Mouse (Mus musculus): ENCODE measurements at regions not wholly inside any gene's neighbourhood (a gene's known extent, or its start where the extent isn't known, plus 50 kb on each side); places are given as distances from the start of the nearest gene placed in this dataset.

DNA sequence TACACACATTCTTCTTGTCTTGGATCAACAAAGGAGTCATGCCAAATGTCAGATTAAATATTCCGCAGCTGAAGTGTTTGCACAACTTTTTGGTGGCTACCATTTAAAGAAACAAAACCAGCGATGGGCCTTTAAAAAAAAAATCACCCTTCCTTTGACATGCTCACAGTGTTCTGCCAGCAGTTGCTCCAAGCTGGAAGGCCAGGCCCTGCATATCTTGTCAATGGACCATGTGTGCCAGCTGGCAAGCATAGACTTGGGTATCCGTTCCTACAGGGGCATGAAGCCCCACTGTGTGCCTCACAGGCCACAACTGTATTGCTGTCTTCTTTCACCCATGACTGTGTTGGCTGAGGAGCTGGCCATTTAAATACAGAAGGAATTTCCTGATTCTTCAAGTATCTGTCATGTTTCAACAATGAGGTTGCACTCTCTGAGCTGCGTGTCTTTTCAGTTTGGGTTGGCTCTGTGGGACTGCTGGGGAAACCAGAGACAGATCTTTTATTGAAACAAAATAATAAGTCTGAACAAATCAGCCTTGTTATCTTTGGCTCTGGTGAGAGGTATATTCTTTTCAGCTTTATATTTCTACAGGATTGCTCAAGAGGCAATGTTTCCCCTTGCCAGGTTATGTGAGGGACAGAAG is 460.9 kb upstream of the Cd180 start:
- no peak for ATAC-seq (ENCODE audit: poor library complexity, severe bottlenecking)

DNA sequence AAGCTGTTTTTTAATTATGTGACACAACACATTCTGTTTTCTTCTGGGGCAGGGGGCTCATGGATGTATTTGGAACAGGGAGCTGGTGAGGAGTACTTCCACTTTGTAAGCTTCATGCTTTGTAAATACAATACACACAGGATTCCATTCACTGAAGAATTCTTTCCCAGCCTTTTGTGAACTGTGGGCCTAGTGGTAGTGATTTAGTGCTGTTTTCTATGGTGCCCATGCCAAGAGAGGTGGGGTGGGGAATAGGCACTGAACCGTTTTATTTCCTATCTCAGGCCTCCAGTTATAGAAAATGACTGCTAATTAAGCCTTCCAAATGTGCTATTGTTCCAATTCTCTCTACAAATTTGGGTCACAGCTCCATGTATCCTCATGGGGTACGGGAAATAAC is 442.5 kb upstream of the Cd180 start:
- no peak for ATAC-seq (ENCODE audit: poor library complexity, severe bottlenecking)

DNA sequence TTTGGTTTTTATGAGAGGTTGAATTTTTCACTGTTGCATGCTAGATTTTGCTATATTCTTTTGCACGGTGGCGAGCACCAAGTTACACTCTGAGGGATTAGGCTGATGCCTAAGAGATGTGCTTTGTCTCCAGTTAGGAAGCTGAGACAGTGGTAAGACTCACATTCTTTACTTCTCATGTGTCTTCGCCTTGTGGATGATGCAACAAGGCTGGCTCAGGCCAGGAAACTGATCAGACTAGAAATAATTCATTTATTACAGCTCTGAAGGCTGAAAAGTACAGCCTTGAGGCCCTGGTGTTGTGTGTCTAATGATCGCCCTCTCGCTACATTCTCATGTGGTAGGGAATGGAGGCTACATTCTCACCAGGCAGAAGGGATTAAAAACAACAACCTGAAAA is 441.6 kb upstream of the Cd180 start:
- no peak for ATAC-seq (ENCODE audit: poor library complexity, severe bottlenecking)

DNA sequence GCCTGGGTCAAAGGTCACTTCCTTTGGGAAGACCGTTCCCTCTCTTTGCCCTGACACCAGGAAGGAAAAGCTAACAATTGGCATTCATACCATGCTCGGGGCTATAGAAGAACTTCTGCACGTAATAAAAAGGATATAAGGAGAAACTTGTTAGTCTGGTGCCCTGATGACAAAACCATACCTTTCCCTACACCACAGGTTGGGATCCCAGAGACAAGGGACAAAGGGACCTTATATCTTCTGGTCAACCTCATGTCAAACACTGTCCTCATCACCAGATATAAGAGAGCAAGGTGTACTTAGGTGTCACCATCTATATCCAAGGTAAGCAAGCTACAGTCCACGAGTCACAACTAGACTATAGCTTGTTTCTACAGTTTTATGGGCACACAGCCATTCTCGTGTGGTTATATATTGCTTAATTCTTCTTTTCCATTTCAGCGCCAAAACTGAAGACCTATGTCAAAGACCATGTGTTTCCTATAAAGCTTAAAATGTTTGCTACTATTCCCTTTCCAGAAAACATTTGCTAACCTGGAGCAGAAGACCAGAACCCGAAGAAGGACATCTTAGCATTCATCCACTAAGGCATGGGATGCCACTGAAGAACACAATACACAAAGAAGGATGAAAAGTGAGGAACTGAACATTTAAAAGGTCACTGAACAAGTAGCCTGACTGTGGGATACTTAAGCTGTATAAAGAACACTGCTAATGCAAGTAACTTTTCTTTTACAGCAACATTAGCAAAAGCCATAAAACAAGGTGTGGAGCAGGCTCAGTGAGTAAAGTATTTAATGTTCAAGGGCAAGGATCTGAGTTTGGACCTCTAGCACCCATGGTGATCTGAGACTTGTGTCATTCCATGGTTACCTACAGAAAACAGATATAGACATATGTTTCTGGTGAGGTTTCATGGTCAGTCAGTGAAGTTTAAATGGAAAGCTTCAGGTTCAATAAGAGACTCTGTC is 437.7 kb upstream of the Cd180 start:
- no peak for ATAC-seq (ENCODE audit: poor library complexity, severe bottlenecking)

DNA sequence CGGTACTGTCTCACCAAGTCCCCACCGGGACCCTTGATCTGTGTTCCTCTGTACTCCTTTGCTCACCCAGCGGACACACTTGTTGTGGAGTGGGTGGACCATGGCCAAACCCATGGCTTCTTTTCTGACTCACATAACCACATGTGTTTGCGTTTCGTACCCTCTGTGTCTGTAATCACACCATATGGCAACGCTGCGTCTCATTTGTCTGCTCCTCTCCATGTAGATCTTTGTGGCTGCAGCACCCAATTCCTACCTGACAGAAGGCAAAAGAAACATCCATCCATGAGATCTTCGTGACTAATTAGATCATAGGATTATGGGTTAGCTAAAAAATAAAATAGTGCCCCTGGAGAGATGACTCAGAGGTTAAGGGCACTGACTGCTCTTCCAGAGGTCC is 435.2 kb upstream of the Cd180 start:
- no peak for ATAC-seq (ENCODE audit: poor library complexity, severe bottlenecking)

DNA sequence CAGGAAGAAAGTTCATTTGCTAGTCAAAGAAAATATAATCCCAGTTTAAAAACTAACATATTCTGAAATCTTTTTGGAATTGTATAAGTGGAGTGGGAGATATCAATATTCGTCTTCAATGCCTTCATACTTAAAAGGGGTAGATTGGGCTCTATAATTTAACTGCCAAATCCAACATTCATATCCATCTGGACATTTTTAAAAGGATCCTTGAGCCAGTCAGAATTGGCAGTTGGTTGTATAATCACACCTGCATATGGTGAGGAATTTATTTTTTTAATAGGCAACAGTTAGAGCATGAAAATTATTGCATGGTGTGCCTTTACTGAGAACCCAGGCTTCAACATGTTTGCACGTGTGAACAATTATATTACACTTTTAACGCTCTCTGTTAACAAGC is 419.5 kb upstream of the Cd180 start:
- ATAC-seq (ENCODE audit: poor library complexity, severe bottlenecking): no peak

DNA sequence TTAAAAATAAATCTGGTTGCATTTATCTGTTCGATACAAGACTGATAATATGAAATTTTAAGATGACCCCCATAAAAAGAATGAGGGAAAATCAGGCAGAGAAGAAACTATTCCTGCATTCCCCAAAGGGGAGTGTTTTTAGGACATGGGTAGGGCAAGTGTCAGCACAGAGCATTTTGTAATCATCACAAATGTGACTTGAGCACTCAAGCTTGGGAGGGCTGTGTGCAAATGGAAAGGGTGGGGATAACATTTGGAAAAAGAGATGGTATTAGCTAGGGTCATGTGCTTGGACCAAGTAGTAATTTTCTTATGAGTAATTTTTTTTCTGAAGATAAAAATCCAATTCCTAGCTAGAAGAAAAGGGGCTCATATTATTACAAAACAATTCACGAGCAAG is 418.1 kb upstream of the Cd180 start:
- ATAC-seq (ENCODE audit: poor library complexity, severe bottlenecking): no peak

DNA sequence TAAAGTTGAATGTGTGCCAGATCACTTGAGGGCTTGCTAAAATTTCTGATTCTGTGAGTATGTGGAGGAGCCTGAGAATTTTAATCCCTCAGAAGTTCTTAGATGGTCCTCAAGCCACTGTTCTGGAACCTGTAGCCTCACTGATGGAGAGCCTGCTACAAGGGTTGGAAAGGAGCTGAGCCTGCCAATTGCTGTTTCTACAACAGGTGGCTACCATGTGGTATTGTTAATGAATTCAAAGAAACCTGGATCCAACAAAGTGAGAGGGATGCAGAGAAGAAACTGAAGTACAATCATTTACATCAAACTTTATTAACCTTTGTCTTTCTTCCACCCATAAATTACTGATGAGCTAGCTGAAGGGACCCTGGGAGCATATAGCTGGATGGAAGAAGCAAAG is 416.5 kb upstream of the Cd180 start:
- no peak for ATAC-seq (ENCODE audit: poor library complexity, severe bottlenecking)

DNA sequence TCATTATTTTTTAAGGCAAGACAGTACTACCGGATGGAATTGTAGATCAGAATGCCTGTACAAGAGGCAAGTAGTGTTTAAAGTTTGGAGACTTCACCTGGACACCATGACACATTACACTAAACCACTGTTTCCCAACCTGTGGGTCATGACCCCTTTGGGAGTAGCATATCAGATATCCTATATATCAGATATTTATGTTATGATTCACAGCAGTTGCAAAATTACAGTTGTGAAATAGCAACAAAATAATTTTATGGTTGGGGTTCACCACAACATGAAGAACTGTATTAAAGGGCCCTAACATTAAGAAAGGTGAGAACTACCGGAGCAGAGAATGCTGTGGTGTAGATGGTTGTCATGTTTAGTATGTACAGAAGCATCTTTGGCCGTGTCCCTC is 413.2 kb upstream of the Cd180 start:
- no peak for ATAC-seq (ENCODE audit: poor library complexity, severe bottlenecking)

DNA sequence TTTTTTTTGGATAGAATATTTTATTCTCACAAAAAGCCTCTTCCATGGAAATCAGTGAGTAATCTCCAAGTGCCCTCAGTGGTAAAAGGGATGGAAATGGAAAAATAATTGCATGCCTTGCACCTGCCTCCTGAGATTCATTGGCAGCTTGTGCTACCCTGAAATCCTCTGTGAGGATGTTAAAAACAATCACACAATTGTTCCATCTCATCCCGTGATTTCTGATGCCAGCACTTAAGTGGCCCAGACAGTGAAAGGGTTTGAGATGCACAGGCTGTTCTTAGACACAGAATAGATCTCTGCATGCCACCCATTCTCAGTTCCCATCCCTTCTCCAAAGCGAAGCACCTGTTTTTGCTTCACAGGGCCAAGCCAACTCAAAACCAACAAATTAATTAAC is 398.9 kb upstream of the Cd180 start:
- ATAC-seq (ENCODE audit: poor library complexity, severe bottlenecking): no peak

DNA sequence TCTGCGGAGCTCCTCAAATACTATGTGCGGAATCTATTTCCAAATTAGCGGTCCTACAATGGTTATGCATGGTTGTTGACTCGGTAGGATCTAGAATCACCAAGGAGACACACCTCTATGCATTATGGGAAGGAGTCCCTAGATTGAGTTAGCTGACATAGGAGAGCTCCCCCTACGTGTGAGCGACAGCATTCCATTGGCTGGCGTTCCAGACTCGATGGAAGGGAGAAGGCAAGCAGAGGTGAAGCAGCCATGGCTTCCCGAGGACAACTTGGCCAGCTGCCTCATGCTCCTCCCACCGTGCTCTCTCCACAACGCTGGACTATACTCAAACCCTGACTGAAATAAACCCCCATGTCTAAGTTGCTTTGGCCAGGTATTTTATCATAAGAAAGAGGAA is 398.3 kb upstream of the Cd180 start:
- ATAC-seq (ENCODE audit: poor library complexity, severe bottlenecking): no peak

DNA sequence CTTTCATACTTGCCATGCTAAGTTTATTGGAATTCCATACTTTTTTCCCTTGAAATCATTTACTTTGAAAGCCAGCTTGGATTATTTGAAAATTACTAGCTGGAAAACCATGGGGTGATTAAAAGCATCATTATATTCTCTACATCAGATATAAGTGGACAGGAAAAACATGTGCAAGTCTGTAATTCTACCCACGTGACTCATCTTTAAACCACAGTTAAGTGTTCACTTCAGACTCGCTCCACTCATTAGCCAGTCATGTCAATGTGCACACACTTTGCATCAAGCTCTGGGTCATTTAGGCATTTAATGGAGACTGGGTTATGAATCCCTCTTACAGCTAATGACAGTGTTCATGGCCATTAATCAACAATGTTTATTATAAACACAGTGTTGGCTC is 385.4 kb upstream of the Cd180 start:
- ATAC-seq (ENCODE audit: poor library complexity, severe bottlenecking): no peak

DNA sequence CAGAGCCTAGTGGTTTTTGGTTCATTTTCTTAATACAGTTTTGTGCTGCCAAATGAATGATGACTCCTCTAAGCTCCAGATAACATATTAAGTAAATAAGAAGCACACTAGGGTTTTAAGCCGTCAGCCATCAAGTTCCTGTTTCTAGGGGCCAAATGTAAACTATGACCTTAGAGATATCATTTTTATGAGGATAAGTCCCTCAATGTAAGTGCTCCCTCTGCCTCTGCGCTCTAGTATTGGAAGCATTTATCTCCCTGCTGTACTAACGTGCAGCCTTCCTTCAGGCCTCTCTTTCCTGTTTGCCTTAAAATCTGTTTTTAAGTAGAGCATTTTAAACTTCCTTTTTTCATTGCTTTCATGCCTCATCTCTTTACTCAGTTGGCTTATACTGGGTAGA is 381.3 kb upstream of the Cd180 start:
- ATAC-seq (ENCODE audit: poor library complexity, severe bottlenecking): no peak

DNA sequence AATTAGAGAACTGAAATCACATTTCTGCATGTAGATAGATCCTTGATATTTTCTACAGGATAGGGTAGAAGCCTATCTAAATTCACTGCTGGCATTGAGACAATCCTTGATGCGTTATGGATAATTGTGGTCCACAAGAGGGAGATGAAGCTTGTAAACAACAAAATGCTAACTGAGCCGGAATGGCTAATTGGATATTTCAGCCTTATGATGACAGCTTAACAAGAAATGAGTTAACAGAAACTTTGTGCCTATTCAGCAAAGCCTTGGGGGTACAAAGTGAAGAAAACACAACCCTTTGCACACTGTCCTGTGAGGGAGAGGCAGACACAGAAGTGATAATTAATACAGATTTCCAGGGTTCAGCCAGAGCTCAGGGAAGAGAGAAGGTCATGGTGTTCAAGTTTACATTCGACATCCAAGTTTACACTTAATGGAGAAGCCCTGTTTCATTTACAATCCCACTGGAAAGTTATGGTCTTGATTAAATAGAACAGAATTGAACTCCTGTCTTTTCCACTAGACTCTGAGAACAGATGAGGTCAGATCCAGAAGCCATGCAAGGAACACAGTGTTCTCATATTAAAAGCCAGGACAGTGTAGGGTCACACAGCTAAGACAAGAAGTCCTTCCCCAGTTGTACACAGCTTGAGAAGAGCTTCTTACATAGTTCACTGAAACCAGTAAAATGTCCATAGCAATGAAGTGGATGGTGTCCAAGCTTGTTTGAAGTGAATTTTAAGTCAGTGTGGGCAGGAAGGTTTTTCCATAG is 377.3 kb upstream of the Cd180 start:
- no peak for ATAC-seq (ENCODE audit: poor library complexity, severe bottlenecking)

DNA sequence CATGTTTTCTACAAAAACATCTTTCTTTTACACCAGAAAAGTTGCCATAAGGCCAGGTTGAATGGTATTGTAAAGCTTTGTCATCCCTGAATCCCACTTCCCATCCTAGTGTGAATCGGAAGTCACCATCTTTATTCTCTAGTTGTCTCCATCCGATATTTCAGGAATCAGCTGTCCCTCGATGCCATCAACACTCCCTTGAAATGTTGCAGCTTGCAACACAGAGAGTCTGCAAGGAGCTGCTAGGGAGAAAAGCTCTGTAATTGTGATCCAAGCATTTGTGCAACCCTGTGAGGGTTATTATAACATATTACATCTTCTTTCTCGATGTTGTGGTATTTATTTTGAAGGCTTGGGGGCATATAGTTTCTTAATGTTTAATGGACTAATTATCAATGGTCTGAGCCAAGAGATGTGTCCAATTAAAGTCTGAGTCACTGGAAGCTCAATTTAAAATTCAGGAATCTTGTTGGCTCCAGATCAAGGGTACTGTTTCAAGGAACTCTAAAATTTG is 374.4 kb upstream of the Cd180 start:
- ATAC-seq (ENCODE audit: poor library complexity, severe bottlenecking): no peak

DNA sequence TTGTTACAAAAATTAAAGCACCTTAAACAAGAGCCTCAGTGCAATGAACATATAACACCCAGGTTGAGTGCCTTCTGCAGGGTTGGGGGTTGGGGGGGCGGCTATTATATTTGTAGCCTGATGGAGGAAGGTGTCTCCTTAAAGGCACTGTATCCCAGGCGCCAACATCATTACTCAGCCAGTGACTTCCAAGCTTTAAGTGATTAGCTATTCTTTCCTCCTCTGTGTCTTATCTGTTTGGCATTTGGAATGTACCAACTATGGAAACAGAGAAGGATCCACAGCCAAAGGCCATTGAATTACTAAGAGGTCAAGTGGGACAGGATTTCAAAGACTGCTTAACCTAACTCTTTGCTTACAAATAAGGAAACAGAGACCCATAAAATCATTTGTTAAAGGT is 373.9 kb upstream of the Cd180 start:
- ATAC-seq (ENCODE audit: poor library complexity, severe bottlenecking): no peak

DNA sequence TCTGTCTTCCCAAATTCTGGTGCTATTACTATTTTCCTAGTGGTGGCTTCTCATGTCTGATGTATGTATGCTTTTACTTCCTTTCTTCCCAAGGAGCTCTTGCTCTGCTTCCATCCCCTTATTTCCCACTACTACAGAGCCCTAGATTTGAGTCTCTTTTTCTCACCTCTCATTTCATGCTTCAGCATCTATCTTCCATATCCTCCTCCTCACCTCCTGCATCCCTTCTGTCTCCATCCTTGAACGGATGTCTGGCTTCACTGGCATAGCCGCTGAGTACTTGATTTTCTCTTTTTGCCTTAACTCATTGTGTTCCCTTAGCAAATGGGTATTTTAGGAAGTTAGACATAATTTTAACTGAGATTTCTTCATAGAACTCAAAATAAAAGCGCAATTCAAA is 369.5 kb upstream of the Cd180 start:
- ATAC-seq (ENCODE audit: poor library complexity, severe bottlenecking): no peak

DNA sequence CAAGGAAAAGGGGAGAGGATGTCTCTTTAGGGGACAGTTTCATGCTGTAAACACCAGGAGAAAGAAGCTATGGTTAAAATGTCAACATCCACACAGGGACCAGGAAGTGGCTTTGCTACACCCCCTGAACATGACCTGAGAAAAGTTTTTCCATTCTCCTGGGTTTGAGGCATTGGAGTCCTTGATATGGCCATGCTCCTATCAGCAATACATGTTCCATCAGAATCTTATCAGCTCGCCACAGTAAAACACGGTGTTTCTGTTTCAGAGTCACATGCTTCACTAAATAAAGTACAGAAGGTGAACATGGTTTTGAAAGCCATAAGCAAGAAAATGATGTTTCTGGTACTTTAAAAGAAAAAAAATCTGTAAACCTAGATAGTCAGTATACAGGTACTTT is 367.4 kb upstream of the Cd180 start:
- no peak for ATAC-seq (ENCODE audit: poor library complexity, severe bottlenecking)

DNA sequence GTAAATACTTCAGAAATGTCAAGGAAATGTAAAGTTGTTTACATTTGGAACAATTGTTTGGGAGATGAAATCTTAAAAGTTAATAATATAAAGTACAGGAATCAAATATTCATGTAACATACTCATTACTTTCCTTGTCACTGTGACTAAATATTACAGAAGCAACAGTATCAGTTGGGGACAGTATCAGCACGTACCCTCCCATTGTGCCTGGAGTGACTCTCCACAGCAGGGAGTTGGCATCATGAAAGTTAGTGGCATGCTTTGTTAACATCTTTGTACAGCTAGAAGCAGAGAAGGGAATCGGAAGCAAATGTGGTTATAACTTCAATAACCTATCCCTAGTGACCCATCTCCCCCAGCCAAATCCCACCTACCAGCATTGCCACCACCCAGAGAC is 366.8 kb upstream of the Cd180 start:
- ATAC-seq (ENCODE audit: poor library complexity, severe bottlenecking): no peak

DNA sequence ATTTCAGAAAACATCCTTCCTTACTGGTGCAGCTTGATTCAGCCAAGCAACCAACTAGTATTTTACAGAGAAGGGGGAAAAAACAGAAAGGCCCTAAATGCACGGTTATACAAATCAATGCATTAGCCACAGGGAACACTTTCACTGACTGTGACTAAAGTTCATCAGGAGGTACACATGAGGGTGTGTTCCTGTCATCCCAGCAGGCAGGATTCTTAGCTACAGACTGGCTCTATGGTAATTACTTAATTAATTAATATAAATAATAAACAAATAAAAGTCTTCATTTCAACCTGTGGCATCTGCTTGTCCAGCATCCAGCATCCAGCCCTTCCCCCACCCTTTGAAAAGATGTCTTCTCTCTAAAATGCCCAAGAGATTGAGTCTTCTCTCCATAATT is 359.7 kb upstream of the Cd180 start:
- no peak for ATAC-seq (ENCODE audit: poor library complexity, severe bottlenecking)

DNA sequence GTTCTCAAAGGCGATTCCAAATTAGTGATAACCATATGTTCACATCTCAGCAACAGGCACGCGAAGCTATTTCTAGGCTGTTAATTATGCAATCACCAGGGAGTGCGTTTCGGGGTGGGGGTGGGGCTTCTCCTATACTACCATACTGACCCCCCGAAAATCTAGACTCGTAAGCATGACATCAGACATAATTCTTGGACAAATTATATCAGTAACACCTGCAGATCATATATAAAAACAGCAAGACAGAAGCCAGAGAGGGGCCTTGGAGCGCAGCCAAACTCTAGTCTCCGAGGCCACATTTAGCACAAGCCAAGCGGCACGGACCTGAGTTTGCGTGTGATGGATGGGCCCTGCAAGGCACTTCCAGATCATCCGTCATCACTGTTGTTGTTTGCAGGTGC is 359.2 kb upstream of the Cd180 start:
- no peak; the same call in 1 of the 2 replicates for ATAC-seq (ENCODE audit: poor library complexity, severe bottlenecking)

DNA sequence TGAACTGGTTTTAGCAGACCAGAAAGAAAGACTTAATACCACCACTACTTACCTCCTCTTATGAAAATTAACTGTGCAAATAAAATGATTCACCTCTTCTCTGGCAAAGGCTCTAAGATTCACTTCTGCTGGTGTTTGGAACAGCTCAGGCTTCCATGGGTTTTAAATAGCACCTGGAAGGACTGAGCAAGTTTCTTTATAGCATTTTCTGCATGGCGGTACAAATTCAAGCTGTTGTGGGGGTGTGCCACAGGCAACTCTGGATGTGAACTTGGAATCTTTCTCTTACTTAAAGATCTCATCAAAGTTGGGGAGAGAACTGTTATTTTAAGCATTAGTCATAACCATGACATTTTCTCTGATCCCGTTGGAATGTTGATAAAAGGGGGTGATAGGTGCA is 350.1 kb upstream of the Cd180 start:
- no peak for ATAC-seq (ENCODE audit: poor library complexity, severe bottlenecking)
